Mouse (Mus musculus): ENCODE measurements around the gene Fig4.

GRCm38 (mm10) chr10:41151901-41152300, 151.2 kb downstream of the Fig4 start:
- TF ChIP-seq CTCF (IDR thresholded peaks at IDR 0.05; ENCODE audit: extremely low read depth, insufficient read depth, low read length), result no peak
- TF ChIP-seq POLR2A (IDR thresholded peaks at IDR 0.05; ENCODE audit: extremely low read depth, insufficient read depth, low read length), result no peak

Measured in cortical plate, adult 2 months (tissue).